Mouse (Mus musculus) G1E (cell line): ENCODE measurements around the gene Usp3.

Experiments used
- CTCF ChIP-seq: IDR thresholded peaks from 2 replicates; pipeline ENCODE4 v1.5.1; 2012; ENCODE audit warnings: low read depth, low read length, inconsistent platforms, mixed read lengths
- GATA1 ChIP-seq: IDR thresholded peaks from 2 replicates; pipeline ENCODE4 v1.6.1; 2012; ENCODE audit warnings: borderline replicate concordance, low read length, inconsistent platforms, mixed read lengths
- POLR2AphosphoS5 ChIP-seq: IDR thresholded peaks from 2 replicates; pipeline ENCODE4 v1.6.1; 2012; ENCODE audit warnings: low read depth, low read length, inconsistent platforms; ENCODE audit not compliant: insufficient replicate concordance

GRCm38 (mm10) chr9:66560295-66560694 lies 32.6 kb downstream of the Usp3 start:
- TF ChIP-seq CTCF: no peak
- TF ChIP-seq GATA1: no peak
- no peak for TF ChIP-seq POLR2AphosphoS5
